Mouse (Mus musculus) MEL (cell line): ENCODE results near the gene S100a1. TPM values are rescaled to one million over a fixed set of nuclear protein-coding genes. Genes with fewer than 3 reads are reported as not detected.

Experiments used
- DNase-seq: peaks from one replicate; pipeline ENCODE4 v3.0.0; 2011; ENCODE audit warnings: low read depth, low spot score
- H3K27ac ChIP-seq: 2 replicates; pipeline ENCODE4 v1.5.1; 2012; ENCODE audit warnings: low read depth, mild to moderate bottlenecking, control low read depth, low read length, moderate library complexity; ENCODE audit not compliant: control insufficient read depth
- H3K27me3 ChIP-seq, 2 experiments: fragments of 150-350 bp in 1 of 2; sonication (generic) in 1 of 2; 2 replicates each; pipeline ENCODE4 v1.6.1; 2012; ENCODE audit warnings: low read length in 2 of 2, mild to moderate bottlenecking in 2 of 2, improper control_type of control experiment in 1 of 2, moderate library complexity in 1 of 2; ENCODE audit not compliant: insufficient read depth in 2 of 2, control insufficient read depth in 1 of 2
- H3K36me3 ChIP-seq, 2 experiments: 2 replicates each; pipeline ENCODE4 v1.6.1; 2012 to 2014; ENCODE audit warnings: low read length in 2 of 2, improper control_type of control experiment in 1 of 2, inconsistent platforms in 1 of 2, mild to moderate bottlenecking in 1 of 2; ENCODE audit not compliant: insufficient read depth in 2 of 2, control insufficient read depth in 1 of 2
- H3K4me1 ChIP-seq, 2 experiments: fragments of 150-350 bp in 1 of 2; sonication (generic) in 1 of 2; 2 replicates each; pipeline ENCODE4 v1.6.1; 2012; ENCODE audit warnings: low read length in 2 of 2, improper control_type of control experiment in 1 of 2, mild to moderate bottlenecking in 1 of 2; ENCODE audit not compliant: insufficient read depth in 2 of 2, control insufficient read depth in 1 of 2
- H3K4me3 ChIP-seq, 2 experiments: fragments of 150-350 bp in 1 of 2; sonication (generic) in 1 of 2; 2 replicates each; pipeline ENCODE4 v1.5.1; 2012; ENCODE audit warnings: low read depth in 2 of 2, low read length in 2 of 2, mild to moderate bottlenecking in 2 of 2, moderate library complexity in 2 of 2, control low read depth in 1 of 2, improper control_type of control experiment in 1 of 2; ENCODE audit not compliant: control insufficient read depth in 1 of 2, insufficient read depth in 1 of 2
- H3K79me2 ChIP-seq: 2 replicates; pipeline ENCODE4 v1.6.1; 2012; ENCODE audit warnings: mild to moderate bottlenecking, low read length, moderate library complexity; ENCODE audit not compliant: control insufficient read depth, poor library complexity, insufficient read depth
- H3K9ac ChIP-seq: 2 replicates; pipeline ENCODE4 v1.6.1; 2012; ENCODE audit warnings: low read depth, mild to moderate bottlenecking, control low read depth, low read length, moderate library complexity; ENCODE audit not compliant: control insufficient read depth, poor library complexity, severe bottlenecking
- H3K9me3 ChIP-seq: fragments of 150-350 bp; sonication (generic); replicated peaks from 2 replicates; pipeline ENCODE4 v1.6.1; 2012; ENCODE audit warnings: mild to moderate bottlenecking, low read length, improper control_type of control experiment, moderate library complexity; ENCODE audit not compliant: insufficient read depth
- CTCF ChIP-seq, 3 experiments: IDR thresholded peaks in 2 of 3; conservative IDR thresholded peaks in 1 of 3; 2 replicates each; pipeline ENCODE4 v1.5.1; 2011 to 2012; ENCODE audit warnings: low read length in 3 of 3, low read depth in 2 of 3, mild to moderate bottlenecking in 2 of 3, improper control_type of control experiment in 1 of 3, inconsistent platforms in 1 of 3, mixed read lengths in 1 of 3, moderate library complexity in 1 of 3; ENCODE audit not compliant: control insufficient read depth in 1 of 3, insufficient read depth in 1 of 3, poor library complexity in 1 of 3, severe bottlenecking in 1 of 3
- E2F4 ChIP-seq: IDR thresholded peaks from 2 replicates; pipeline ENCODE4 v1.6.1; 2011; ENCODE audit warnings: low read depth, low read length, improper control_type of control experiment, borderline replicate concordance
- EP300 ChIP-seq, 2 experiments: IDR thresholded peaks; 2 replicates each; pipeline ENCODE4 v1.6.1; 2011; ENCODE audit warnings: improper control_type of control experiment in 2 of 2, low read length in 2 of 2, low read depth in 1 of 2, mild to moderate bottlenecking in 1 of 2
- ETS1 ChIP-seq: IDR thresholded peaks from 2 replicates; pipeline ENCODE4 v1.6.1; 2012; ENCODE audit warnings: low read depth, mild to moderate bottlenecking, inconsistent platforms, low read length, improper control_type of control experiment, moderate library complexity
- GABPA ChIP-seq: IDR thresholded peaks from 2 replicates; pipeline ENCODE4 v1.6.1; 2012; ENCODE audit warnings: low read depth, mild to moderate bottlenecking, inconsistent platforms, low read length, improper control_type of control experiment, moderate library complexity
- JUND ChIP-seq: IDR thresholded peaks from 2 replicates; pipeline ENCODE4 v1.6.1; 2011; ENCODE audit warnings: low read depth, mild to moderate bottlenecking, improper control_type of control experiment, low read length
- KAT2A ChIP-seq: conservative IDR thresholded peaks from 2 replicates; pipeline ENCODE4 v1.6.1; 2012; ENCODE audit warnings: low read depth, low read length, improper control_type of control experiment, inconsistent platforms
- MAFK ChIP-seq: IDR thresholded peaks from 2 replicates; pipeline ENCODE4 v1.6.1; 2011; ENCODE audit warnings: low read depth, mild to moderate bottlenecking, low read length, improper control_type of control experiment, borderline replicate concordance
- MEF2A ChIP-seq: IDR thresholded peaks from 2 replicates; pipeline ENCODE4 v1.6.1; 2014; ENCODE audit warnings: low read depth, mild to moderate bottlenecking, inconsistent platforms, low read length, improper control_type of control experiment; ENCODE audit not compliant: poor library complexity, insufficient replicate concordance, severe bottlenecking; ENCODE audit errors: extremely low read depth
- MXI1 ChIP-seq: IDR thresholded peaks from 2 replicates; pipeline ENCODE4 v1.6.1; 2011; ENCODE audit warnings: mild to moderate bottlenecking, low read depth, low read length, improper control_type of control experiment
- MYC ChIP-seq: IDR thresholded peaks from 2 replicates; pipeline ENCODE4 v1.6.1; 2011; ENCODE audit warnings: low read depth, mild to moderate bottlenecking, low read length, improper control_type of control experiment, moderate library complexity
- NRF1 ChIP-seq: IDR thresholded peaks from 2 replicates; pipeline ENCODE4 v1.6.1; 2014; ENCODE audit warnings: low read depth, mild to moderate bottlenecking, inconsistent platforms, low read length, improper control_type of control experiment, moderate library complexity; ENCODE audit not compliant: poor library complexity, insufficient read depth, severe bottlenecking
- POLR2AphosphoS2 ChIP-seq: IDR thresholded peaks from 2 replicates; pipeline ENCODE4 v1.6.1; 2011; ENCODE audit warnings: low read length, improper control_type of control experiment
- SIN3A ChIP-seq: IDR thresholded peaks from 2 replicates; pipeline ENCODE4 v1.6.1; 2012; ENCODE audit warnings: low read length, improper control_type of control experiment, inconsistent platforms
- SMC3 ChIP-seq: IDR thresholded peaks from 2 replicates; pipeline ENCODE4 v1.6.1; 2011; ENCODE audit warnings: low read depth, low read length, improper control_type of control experiment
- TAL1 ChIP-seq: IDR thresholded peaks from 2 replicates; pipeline ENCODE4 v1.6.1; 2012; ENCODE audit warnings: mild to moderate bottlenecking, inconsistent platforms, low read length, moderate library complexity, mixed read lengths
- TBP ChIP-seq: IDR thresholded peaks from 2 replicates; pipeline ENCODE4 v1.8.0; 2011; ENCODE audit warnings: low read depth, low read length, improper control_type of control experiment
- UBTF ChIP-seq: IDR thresholded peaks from 2 replicates; pipeline ENCODE4 v1.6.1; 2012; ENCODE audit warnings: low read depth, mild to moderate bottlenecking, inconsistent platforms, low read length, improper control_type of control experiment, moderate library complexity, borderline replicate concordance; ENCODE audit not compliant: insufficient read depth
- USF2 ChIP-seq, 2 experiments: IDR thresholded peaks; 2 replicates each; pipeline ENCODE4 v1.6.1; 2011 to 2012; ENCODE audit warnings: improper control_type of control experiment in 2 of 2, low read length in 2 of 2, borderline replicate concordance in 1 of 2, inconsistent platforms in 1 of 2, low read depth in 1 of 2, mild to moderate bottlenecking in 1 of 2; ENCODE audit not compliant: insufficient read depth in 1 of 2
- ZC3H11A ChIP-seq: IDR thresholded peaks from 2 replicates; pipeline ENCODE4 v1.6.1; 2012; ENCODE audit warnings: low read depth, mild to moderate bottlenecking, inconsistent platforms, low read length, improper control_type of control experiment
- ZKSCAN1 ChIP-seq: IDR thresholded peaks from 2 replicates; pipeline ENCODE4 v1.6.1; 2012; ENCODE audit warnings: low read depth, mild to moderate bottlenecking, inconsistent platforms, low read length, improper control_type of control experiment, moderate library complexity
- ZMIZ1 ChIP-seq: IDR thresholded peaks from 2 replicates; pipeline ENCODE4 v1.6.1; 2012; ENCODE audit warnings: low read depth, mild to moderate bottlenecking, inconsistent platforms, low read length, improper control_type of control experiment, moderate library complexity
- ZNF384 ChIP-seq: IDR thresholded peaks from 2 replicates; pipeline ENCODE4 v1.6.1; 2012; ENCODE audit warnings: low read depth, mild to moderate bottlenecking, inconsistent platforms, low read length, improper control_type of control experiment
- polyA plus RNA-seq, 2 experiments: library from polyadenylated mRNA; stranded (reverse) in 1 of 2; unstranded in 1 of 2; fragments of >175 nt in 1 of 2; fragments of >200 nt in 1 of 2; gene quantifications; 2 replicates each; pipeline versions ENCODE4 v1.2.1 to v1.2.4; 2012; ENCODE audit warnings: low replicate concordance in 2 of 2, low read depth in 1 of 2; ENCODE audit not compliant: insufficient read length in 2 of 2, insufficient read depth in 1 of 2, missing spikeins in 1 of 2
- total RNA-seq: library from RNA; depleted of rRNA; stranded (reverse); fragments of 300-350 nt; gene quantifications from 2 replicates; pipeline ENCODE4 v1.2.3, GENCODE M21; 2012

S100a1 gene
- total and polyA plus RNA-seq, 3 experiments: 14.4 to 22.2 TPM; not detected in 1

- peaks cover 11 to 42% of the 10 kb centered on the region in 2 experiments for H3K27me3 ChIP-seq
- H3K79me2 ChIP-seq: no peaks in the 10 kb centered on the region
- H3K9ac ChIP-seq: no peak overlapping the region
- H3K36me3 ChIP-seq: no peaks in the 10 kb centered on the region
- no peaks in the 10 kb centered on the region; a peak in 1 of 4 replicates for H3K4me1 ChIP-seq
- TF ChIP-seq GABPA (no peak), SMC3 (no peak), JUND (no peak), E2F4 (no peak), MAFK (no peak), ZC3H11A (no peak), USF2 (IDR thresholded peaks at IDR 0.05; ENCODE audit: borderline replicate concordance in 1 of 2, insufficient read depth in 1 of 2, low read depth in 1 of 2, low read length in 2 of 2) (no peak), TAL1 (no peak), ZNF384 (no peak), ZKSCAN1 (no peak), CTCF (IDR thresholded peaks at IDR 0.05 in 2 of 3, conservative IDR thresholded peaks at IDR 0.05 in 1 of 3; ENCODE audit: control insufficient read depth in 1 of 3, insufficient read depth in 1 of 3, low read depth in 2 of 3, low read length in 3 of 3, poor library complexity in 1 of 3, severe bottlenecking in 1 of 3) (no peak), MYC (no peak), KAT2A (no peak), MEF2A (no peak), POLR2AphosphoS2 (no peak), UBTF (no peak), ETS1 (no peak), EP300 (IDR thresholded peaks at IDR 0.05; ENCODE audit: low read depth in 1 of 2, low read length in 2 of 2) (no peak), ZMIZ1 (no peak), SIN3A (no peak)
- H3K4me3 ChIP-seq: no peak overlapping the region
- no peaks in the 10 kb centered on the region for H3K9me3 ChIP-seq
- no peak for DNase-seq
- no peak overlapping the region for H3K27ac ChIP-seq
Measured at GRCm38 (mm10) chr3:90550421-90550790, 36.2 kb upstream of the S100a1 start.

GRCm38 (mm10) chr3:90549676-90550420 lies 35.7 kb upstream of the S100a1 start:
- Histone ChIP-seq H3K4me3 (no peak overlapping the region), H3K36me3 (no peaks in the 10 kb centered on the region), H3K79me2 (no peaks in the 10 kb centered on the region), H3K9ac (no peak overlapping the region), H3K4me1 (no peaks in the 10 kb centered on the region; a peak in 1 of 4 replicates), H3K9me3 (no peaks in the 10 kb centered on the region), H3K27ac (no peak overlapping the region)
- no peak for DNase-seq
- TF ChIP-seq SMC3: no peak
- no peak for TF ChIP-seq MYC
- no peak for TF ChIP-seq MXI1
- TF ChIP-seq ETS1: no peak
- TF ChIP-seq TAL1: no peak
- TF ChIP-seq TBP: no peak
- no peak for TF ChIP-seq NRF1
- TF ChIP-seq, all 39 proteins: peak for 0
- H3K27me3 ChIP-seq: peaks cover 13 to 39% of the 10 kb centered on the region in 2 experiments
